Mouse (Mus musculus) thymus, adult 2 months (tissue): ENCODE measurements at regions not wholly inside any gene's neighbourhood (a gene's known extent, or its start where the extent isn't known, plus 50 kb on each side); places are given as distances from the start of the nearest gene placed in this dataset.

Source experiments
- CTCF ChIP-seq: fragments of 200-500 bp; IDR thresholded peaks from 2 replicates; pipeline ENCODE4 v1.5.1; 2012; ENCODE audit warnings: mild to moderate bottlenecking, control low read depth, low read length, moderate library complexity, borderline replicate concordance; ENCODE audit not compliant: control insufficient read depth, poor library complexity, insufficient read depth; ENCODE audit errors: extremely low read depth
- POLR2A ChIP-seq: fragments of 200-500 bp; IDR thresholded peaks from 2 replicates; pipeline ENCODE4 v1.6.1; 2012; ENCODE audit warnings: mild to moderate bottlenecking, low read length, control low read depth, moderate library complexity; ENCODE audit not compliant: control insufficient read depth, poor library complexity, insufficient read depth; ENCODE audit errors: extremely low read depth

GRCm38 (mm10) chr11:84624100-84624499, 98.8 kb upstream of the Lhx1 start:
- TF ChIP-seq CTCF (no peak), POLR2A (no peak)
